Mouse (Mus musculus) heart, adult 2 months (tissue): ENCODE results near the gene 1700025B11Rik. TPM values are rescaled to one million over a fixed set of nuclear protein-coding genes. Genes with fewer than 3 reads are reported as not detected.

Experiments
- DNase-seq, 2 experiments: peaks; one replicate each; pipeline ENCODE4 v3.0.0; 2021
- H3K27ac ChIP-seq: fragments of 200-600 bp; 2 replicates; pipeline ENCODE4 v1.8.1; 2022
- H3K27me3 ChIP-seq: fragments of 200-500 bp; 2 replicates; pipeline ENCODE4 v1.6.1; 2012; ENCODE audit warnings: mild to moderate bottlenecking, low read length, inconsistent platforms, mixed read lengths; ENCODE audit not compliant: control insufficient read depth, insufficient read depth
- H3K36me3 ChIP-seq: fragments of 200-500 bp; 2 replicates; pipeline ENCODE4 v1.6.1; 2012; ENCODE audit warnings: low read length, inconsistent platforms; ENCODE audit not compliant: control insufficient read depth, insufficient read depth
- H3K4me1 ChIP-seq: fragments of 200-500 bp; 2 replicates; pipeline ENCODE4 v1.6.1; 2011; ENCODE audit warnings: low read length; ENCODE audit not compliant: control insufficient read depth, insufficient read depth
- H3K4me3 ChIP-seq: fragments of 200-600 bp; 2 replicates; pipeline ENCODE4 v1.8.1; 2022
- H3K79me2 ChIP-seq: fragments of 200-500 bp; replicated peaks from 2 replicates; pipeline ENCODE4 v1.6.1; 2012; ENCODE audit warnings: mild to moderate bottlenecking, inconsistent platforms, low read length, moderate library complexity, mixed read lengths; ENCODE audit not compliant: control insufficient read depth, insufficient read depth
- H3K9ac ChIP-seq: fragments of 200-500 bp; 2 replicates; pipeline ENCODE4 v1.6.1; 2012; ENCODE audit warnings: low read depth, mild to moderate bottlenecking, control low read depth, inconsistent platforms, low read length, mixed read lengths
- CTCF ChIP-seq: fragments of 200-600 bp; IDR thresholded peaks from 2 replicates; pipeline ENCODE4 v1.8.1; 2022; ENCODE audit warnings: antibody characterized with exemption, mild to moderate bottlenecking, moderate library complexity
- EP300 ChIP-seq: fragments of 200-500 bp; IDR thresholded peaks from 2 replicates; pipeline ENCODE4 v1.6.1; 2011; ENCODE audit warnings: low read depth, low read length, control low read depth; ENCODE audit not compliant: insufficient read depth
- POLR2A ChIP-seq: fragments of 200-500 bp; IDR thresholded peaks from 2 replicates; pipeline ENCODE4 v1.6.1; 2011; ENCODE audit warnings: mild to moderate bottlenecking, low read depth, low read length, control low read depth; ENCODE audit not compliant: insufficient read depth
- WGBS: fragments of 180-500 bp; shearing (Covaris S2); methylation state at CpG from one replicate; pipeline ENCODE4 v1.1.7; 2018; 5-methylcytosine and 5-hydroxymethylcytosine counted together
- intact Hi-C: fragments of 180-260 bp; cut with DNase I; formaldehyde crosslinking; loops from one replicate; pipeline ENCODE4 v1.15.1; 2025
- polyA plus RNA-seq: library from polyadenylated mRNA; depleted of rRNA; stranded (reverse); fragments of >200 nt; gene quantifications from 2 replicates; pipeline ENCODE4 v1.2.3, GENCODE M21; 2012
- total RNA-seq, 2 experiments: library from RNA; stranded (reverse); gene quantifications; 2 replicates each; pipeline ENCODE4 v1.2.3; 2021

Gene 1700025B11Rik
- total and polyA plus RNA-seq, 3 experiments = not detected

DNA sequence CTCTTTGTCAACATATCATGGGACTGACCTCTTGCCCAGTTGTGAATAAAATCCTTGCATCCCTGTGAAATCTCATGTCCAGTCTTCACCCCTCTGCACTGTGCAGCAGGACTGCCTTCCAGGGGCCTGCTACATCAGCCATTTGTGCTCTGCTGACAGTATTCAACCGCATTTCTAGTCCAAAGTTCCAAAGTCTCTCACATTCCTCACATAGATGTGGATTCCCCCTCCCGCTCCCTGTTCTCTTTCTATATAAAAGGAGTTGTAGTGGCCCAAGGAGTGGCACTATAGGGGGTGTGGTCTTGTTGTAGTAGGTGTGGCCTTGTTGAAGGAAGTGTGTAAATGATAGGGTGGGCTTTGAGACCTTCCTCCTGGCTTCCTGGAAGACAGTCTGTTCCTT is 29.2 kb upstream of the 1700025B11Rik start:
- 69% methylated on average over 2 of the region's 2 CpGs for WGBS
- Histone ChIP-seq H3K27ac (no peak overlapping the region), H3K9ac (no peak overlapping the region), H3K4me3 (no peak overlapping the region), H3K79me2 (no peaks in the 10 kb centered on the region), H3K4me1 (peaks cover 18% of the 10 kb centered on the region), H3K36me3 (peaks cover 6% of the 10 kb centered on the region), H3K27me3 (no peaks in the 10 kb centered on the region)
- intact Hi-C loops = no loop called here
- TF ChIP-seq EP300 (no peak), POLR2A (no peak), CTCF (no peak)
- DNase-seq = no peak

DNA sequence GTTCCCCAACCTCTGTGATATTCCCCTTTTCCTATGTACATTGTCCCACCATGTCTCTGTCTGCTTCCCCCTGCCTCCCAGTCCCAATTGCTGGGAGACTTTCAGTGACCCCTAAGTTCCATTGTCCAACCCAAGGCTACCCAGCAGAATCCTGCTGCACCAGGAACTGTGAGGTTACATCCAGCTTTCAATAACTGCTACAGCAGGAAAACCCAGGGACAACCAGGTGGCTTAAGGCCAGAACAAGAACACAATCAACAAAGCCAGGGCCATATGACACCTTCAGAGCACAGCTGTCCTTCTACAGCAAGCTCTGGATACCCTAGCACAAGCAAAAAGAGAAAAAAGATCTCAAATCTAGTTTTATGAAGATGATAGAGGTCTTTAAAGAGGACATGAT is 27.3 kb upstream of the 1700025B11Rik start:
- TF ChIP-seq POLR2A (no peak), EP300 (0 out of 2 replicates have a peak, but pooled peaks have one; percentile 35)
- intact Hi-C loops = no loop called here
- DNase-seq = no peak
- Histone ChIP-seq H3K4me3 (no peak overlapping the region), H3K9ac (no peak overlapping the region), H3K4me1 (peaks cover 18% of the 10 kb centered on the region), H3K27me3 (no peaks in the 10 kb centered on the region), H3K27ac (no peak overlapping the region), H3K36me3 (peaks cover 6% of the 10 kb centered on the region), H3K79me2 (no peaks in the 10 kb centered on the region)

DNA sequence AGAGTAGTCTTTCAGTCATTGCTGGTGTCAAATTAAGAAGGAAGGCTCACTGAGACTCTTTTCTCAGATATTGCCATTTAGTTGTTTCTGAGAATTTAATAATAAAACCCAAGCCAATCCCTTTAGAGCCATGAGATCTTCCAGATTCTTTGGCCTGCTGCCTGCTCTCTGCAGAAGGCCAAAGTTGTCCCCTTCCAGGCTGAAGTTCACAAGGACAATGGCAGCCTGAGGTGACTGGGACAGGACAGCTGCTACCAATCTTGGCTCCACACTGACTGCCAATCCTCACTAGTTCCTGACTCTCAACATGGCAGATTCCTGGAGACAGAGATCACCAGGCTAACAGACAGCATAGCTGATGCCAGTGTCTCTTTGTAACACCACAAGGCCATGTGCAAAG is 25.3 kb upstream of the 1700025B11Rik start:
- no peak overlapping the region for H3K9ac ChIP-seq
- no peak overlapping the region for H3K27ac ChIP-seq
- no peaks in the 10 kb centered on the region for H3K79me2 ChIP-seq
- TF ChIP-seq POLR2A = no peak
- no peak for TF ChIP-seq CTCF
- TF ChIP-seq EP300 = no peak
- peaks cover 17% of the 10 kb centered on the region for H3K4me1 ChIP-seq
- H3K36me3 ChIP-seq = peaks cover 9% of the 10 kb centered on the region
- DNase-seq = peak in 1 of 2 experiments; percentile 42
- intact Hi-C loops = no loop called here
- H3K27me3 ChIP-seq = no peaks in the 10 kb centered on the region
- no peak overlapping the region for H3K4me3 ChIP-seq

DNA sequence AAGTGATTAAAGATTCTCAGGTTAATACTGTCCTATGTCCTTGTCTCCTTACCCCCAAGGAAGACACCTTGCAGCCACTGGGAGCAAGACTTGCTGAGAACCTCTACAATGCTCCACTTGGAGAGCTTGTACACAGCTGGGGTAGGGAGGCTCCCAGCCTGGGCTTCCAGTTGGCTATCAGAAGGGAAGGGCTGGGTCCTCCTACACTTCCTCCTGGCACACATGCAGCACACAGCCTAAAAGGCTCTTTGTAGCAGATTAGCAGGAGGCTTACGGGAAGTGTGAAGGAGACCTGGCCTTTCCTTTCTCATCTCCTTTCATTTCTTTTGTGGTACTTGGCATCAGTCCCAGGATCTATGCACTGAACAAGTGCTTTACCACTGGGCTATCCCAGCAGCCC is 20.0 kb upstream of the 1700025B11Rik start:
- H3K79me2 ChIP-seq = no peaks in the 10 kb centered on the region
- peak overlapping the region; percentile 67 for H3K27ac ChIP-seq
- H3K4me3 ChIP-seq = no peak overlapping the region
- TF ChIP-seq POLR2A (peak; percentile 57), EP300 (peak; percentile 97), CTCF (no peak)
- no peak overlapping the region; the same call in 1 of the 2 replicates for H3K9ac ChIP-seq
- intact Hi-C loops = no loop called here
- 21% methylated on average over 1 of the region's 1 CpGs for WGBS
- no peaks in the 10 kb centered on the region for H3K27me3 ChIP-seq
- H3K36me3 ChIP-seq = peaks cover 7% of the 10 kb centered on the region
- peaks cover 18% of the 10 kb centered on the region for H3K4me1 ChIP-seq
- DNase-seq = peak; percentile 61 to 78

DNA sequence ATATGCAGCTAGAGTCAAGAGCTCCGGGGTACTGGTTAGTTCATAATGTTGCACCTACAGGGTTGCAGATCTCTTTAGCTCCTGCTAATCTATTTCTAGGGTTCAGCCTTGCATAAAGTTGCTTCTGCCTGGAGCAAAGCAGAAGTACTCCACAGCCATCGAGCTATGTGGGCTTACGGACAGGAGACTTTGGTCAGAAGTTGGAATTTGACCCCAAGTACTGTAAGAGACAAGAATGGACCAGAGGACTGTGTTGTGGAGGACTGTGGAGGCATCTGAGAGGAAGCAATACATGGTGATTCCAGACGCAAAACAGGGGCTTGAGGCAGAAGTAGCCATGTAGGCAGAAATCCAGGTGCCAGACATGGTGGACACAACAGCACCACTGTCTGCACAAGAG is 17.6 kb upstream of the 1700025B11Rik start:
- Histone ChIP-seq H3K27me3 (no peaks in the 10 kb centered on the region), H3K9ac (no peak overlapping the region), H3K79me2 (no peaks in the 10 kb centered on the region), H3K27ac (no peak overlapping the region), H3K36me3 (peaks cover 7% of the 10 kb centered on the region), H3K4me1 (peaks cover 18% of the 10 kb centered on the region), H3K4me3 (no peak overlapping the region)
- WGBS = 90% methylated on average over 4 of the region's 4 CpGs
- TF ChIP-seq CTCF (no peak), EP300 (no peak), POLR2A (no peak)
- intact Hi-C loops = loop anchor here (10.0 kb wide), 1 partner anchor 45 kb away; no protein-coding TSS in a partner anchor
- DNase-seq = no peak

DNA sequence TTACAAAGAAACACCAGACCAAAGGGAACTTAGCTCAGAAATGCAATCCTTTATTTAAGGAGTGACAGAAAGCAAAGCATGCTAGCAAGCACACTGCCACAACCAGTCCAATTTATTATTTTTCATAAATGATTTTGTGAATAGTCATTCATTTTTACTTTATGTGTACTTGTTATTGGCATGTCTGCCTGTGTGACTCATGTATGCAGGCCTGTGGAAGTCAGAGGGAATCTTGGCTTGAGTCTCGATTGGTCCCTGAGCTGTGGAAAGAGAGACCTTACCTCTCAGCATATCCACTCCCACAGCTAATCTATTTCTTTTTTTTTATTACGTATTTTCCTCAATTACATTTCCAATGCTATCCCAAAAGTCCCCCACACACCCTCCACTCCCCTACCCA is 17.1 kb upstream of the 1700025B11Rik start:
- Histone ChIP-seq H3K4me3 (no peak overlapping the region), H3K9ac (no peak overlapping the region), H3K27ac (no peak overlapping the region), H3K27me3 (no peaks in the 10 kb centered on the region), H3K36me3 (peaks cover 7% of the 10 kb centered on the region), H3K79me2 (no peaks in the 10 kb centered on the region), H3K4me1 (peaks cover 18% of the 10 kb centered on the region)
- 66% methylated on average over 2 of the region's 2 CpGs for WGBS
- intact Hi-C loops = loop anchor here (10.0 kb wide), 1 partner anchor 46 kb away; no protein-coding TSS in a partner anchor
- no peak for TF ChIP-seq CTCF
- no peak for TF ChIP-seq POLR2A
- no peak for TF ChIP-seq EP300
- DNase-seq = no peak
